Mouse (Mus musculus): ENCODE measurements around the gene Dnm1l.
"Not testable (repeated sequence)": the region's sequence is repeated elsewhere in the genome, so short reads cannot be mapped to it uniquely, and the experiment has no call there.

Gene Dnm1l

DNA sequence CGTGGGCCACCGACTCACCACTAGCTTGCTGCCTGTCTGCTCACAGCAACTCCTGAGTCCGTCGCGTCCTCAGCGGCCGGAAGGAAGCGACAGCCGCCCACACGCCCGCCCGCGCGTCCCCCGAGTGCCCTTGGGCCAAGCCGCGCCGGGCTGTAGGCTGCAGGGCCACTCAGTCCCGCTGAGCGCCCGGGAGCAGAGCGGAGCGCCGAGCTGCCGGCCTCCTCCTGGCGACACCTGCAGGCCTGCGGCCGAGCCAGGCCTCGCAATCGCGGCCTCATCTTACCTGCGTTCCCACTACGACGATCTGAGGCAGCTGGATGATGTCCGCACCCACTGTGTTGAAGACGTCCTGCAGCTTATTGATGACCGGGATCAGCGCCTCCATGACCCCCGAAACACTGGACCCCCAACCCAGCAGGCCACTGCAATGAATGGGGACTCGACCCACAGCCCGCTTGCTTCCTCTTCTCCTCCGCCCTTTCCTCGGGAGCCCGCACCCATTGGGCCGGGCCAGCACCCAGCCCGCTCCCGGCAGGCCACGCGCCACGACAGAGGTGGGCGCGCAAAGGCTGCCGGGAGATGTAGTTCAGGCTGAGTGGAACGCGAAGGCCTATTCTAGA lies at the start of gene Dnm1l:
Gene Dnm1l (minus strand): TSS at position 479 of the 620 bp plus-strand sequence.
- DNase-seq (ENCODE audit: low read depth, low spot score) = peak; percentile 91

DNA sequence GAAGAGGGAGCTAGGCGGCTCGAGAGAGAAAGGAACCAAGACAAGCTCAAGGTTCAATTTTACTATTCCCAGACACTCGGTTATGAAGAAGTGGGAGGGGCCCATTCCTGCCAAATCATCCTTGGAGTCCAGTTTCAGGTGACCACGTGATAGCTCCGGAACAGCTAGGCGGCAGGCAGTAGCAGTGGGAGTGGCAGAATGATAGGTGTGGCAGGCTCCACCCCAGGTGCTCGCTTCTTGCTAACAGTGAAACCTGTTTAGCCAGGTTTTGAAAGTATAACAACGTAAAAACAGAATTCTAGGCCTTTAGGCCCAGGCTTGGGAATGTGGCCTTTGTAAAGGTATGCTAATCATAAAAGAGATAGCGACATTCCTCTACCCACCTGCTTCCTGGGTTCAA lies 8.5 kb upstream of the Dnm1l start:
- not testable (repeated sequence) for DNase-seq (ENCODE audit: low read depth, low spot score)

DNA sequence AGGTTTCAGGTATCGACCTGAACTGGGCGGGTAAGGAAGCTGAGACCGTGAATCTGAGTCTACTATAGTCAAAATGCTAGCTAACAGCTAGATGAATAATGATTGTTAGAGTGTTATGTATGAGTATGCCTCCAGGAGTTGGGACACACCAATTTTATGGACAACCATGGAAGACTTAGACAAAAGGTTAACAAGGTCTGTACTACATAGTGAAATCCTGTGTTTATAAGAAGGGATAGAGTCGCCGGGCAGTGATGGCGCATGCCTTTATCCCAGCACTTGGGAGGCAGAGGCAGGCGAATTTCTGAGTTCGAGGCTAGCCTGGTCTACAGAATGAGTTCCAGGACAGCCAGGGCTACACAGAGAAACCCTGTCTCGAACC lies 333 bp upstream of the Dnm1l start:
- DNase-seq (ENCODE audit: low read depth, low spot score) = not testable (repeated sequence)

DNA sequence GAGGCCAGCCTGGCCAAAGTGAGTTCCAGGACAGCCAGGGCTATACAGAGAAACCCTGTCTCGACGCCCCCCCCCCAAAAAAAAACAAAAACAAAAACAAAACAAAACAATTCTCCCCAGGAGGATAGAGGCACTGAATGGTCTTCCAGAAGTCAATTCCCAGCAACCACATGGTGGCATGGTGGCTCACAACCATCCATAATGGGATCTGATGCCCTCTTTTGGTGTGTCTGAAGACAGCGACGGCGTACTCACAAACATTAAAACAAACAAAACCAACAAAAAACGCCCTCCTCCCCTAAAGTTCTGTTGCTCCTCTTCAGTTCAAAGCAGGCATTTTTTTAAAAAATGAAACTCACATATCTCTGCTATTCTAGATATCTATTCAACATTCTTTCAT lies 851 bp downstream of the Dnm1l start:
- no peak for DNase-seq (ENCODE audit: low read depth, low spot score)

DNA sequence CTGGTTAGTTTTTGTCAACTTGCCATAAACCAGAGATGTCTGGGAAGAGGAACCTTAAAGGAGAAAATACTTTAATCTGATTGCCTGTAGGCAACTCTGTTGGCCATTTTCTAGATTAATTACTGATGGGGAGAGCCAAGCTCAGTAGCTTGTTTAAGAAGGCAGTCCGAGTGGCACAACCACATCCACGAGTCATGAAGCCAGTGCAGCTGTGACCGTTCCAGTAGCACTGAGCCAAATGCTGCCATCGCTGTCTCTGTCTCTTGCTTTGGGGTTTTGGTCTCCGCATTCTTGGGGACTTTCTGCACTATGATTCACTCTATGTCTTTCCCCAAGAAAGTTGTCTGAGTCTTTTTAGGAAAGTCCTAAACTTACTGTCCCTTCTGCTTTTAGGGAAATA lies 12.3 kb downstream of the Dnm1l start:
- no peak for DNase-seq (ENCODE audit: low read depth, low spot score)

DNA sequence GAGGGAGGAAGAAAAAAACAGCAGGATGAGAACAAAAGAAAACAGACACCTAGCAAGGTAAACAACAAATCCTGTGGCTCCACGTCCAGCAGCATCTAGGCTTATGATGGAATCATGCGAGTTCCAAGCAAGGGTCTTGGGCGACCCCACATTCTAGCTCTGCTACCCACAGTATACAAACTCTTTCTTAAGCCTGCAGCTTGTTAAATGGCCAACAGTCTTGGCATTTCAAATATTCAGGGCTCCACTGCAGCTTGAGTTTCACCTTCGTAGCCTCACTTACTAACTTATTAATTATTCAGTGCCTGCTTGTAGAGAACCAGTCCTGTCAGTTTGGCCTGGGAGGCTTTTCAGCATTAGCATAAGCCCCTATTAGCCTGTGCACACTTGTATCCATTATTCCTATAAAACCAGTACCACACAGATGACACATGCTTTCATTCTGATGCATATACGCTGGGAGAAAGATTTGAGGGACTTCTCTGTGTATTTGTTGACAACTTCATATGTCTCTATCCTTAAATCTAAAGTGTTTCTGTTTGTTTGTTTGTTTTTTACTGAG lies 32.9 kb downstream of the Dnm1l start:
- DNase-seq (ENCODE audit: low read depth, low spot score) = no peak

DNA sequence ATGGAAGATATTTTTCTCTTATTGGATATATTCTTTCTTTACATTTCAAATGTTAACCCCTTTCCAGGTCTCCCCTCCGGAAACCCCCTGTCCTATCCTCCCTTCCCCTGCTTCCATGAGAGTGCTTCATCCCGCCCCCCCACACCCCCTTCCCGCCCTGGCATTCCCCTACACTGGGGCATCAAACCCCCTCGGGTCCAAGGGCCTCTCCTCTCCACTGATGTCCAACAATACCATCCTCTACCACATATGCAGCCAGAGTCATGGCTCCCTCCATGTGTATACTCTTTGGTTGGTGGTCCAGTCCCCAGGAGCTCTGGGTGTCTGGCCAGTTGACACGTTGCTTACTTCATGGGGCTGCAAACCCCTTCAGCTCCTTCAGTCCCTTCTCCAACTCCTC lies 47.4 kb downstream of the Dnm1l start:
- DNase-seq (ENCODE audit: low read depth, low spot score) = no peak

DNA sequence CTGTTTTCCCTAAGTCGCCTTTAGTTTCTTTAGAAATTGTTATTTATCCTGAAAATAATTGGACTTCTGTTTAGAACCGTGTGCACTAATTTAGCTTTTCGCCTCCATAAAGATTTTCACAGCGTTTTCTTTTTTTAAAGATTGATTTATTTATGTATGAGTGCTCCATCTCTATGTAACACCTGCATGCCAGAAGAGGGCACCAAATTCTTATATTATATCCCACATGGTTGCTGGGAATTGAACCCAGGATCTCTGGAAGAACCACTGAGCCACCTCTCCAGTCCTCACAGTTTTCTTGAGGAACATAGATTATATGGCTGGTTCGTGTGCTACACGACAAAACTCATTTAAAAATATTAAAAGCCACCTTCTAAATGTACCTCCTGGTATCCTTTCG lies 54.9 kb downstream of the Dnm1l start:
- peak; percentile 7 for DNase-seq (ENCODE audit: low read depth, low spot score)

DNA sequence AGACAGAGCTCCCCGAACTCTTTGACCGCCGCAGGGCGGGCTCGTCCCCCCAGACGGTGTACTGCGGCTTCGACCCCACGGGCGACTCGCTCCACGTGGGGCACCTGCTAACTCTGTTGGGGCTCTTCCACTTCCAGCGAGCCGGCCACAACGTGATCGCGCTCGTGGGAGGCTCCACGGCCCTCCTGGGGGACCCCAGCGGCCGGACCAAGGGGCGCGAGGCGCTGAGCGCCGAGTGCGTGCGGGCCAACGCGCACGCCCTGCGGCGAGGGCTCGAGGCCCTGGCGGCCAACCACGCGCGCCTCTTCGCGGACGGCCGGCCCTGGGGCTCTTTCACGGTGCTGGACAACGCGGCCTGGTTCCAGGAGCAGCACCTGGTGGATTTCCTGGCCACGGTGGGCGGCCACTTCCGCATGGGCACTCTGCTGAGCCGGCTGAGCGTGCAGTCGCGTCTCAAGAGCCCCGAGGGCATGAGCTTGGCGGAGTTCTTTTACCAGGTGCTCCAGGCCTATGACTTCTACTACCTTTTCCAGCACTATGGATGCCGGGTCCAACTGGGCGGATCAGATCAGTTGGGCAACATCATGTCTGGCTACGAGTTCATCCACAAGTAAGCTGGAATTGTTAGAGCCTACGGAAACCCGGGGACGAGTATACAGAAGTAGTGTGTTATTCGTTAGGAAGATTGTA lies 55.5 kb downstream of the Dnm1l start:
- DNase-seq (ENCODE audit: low read depth, low spot score) = peak; percentile 37

DNA sequence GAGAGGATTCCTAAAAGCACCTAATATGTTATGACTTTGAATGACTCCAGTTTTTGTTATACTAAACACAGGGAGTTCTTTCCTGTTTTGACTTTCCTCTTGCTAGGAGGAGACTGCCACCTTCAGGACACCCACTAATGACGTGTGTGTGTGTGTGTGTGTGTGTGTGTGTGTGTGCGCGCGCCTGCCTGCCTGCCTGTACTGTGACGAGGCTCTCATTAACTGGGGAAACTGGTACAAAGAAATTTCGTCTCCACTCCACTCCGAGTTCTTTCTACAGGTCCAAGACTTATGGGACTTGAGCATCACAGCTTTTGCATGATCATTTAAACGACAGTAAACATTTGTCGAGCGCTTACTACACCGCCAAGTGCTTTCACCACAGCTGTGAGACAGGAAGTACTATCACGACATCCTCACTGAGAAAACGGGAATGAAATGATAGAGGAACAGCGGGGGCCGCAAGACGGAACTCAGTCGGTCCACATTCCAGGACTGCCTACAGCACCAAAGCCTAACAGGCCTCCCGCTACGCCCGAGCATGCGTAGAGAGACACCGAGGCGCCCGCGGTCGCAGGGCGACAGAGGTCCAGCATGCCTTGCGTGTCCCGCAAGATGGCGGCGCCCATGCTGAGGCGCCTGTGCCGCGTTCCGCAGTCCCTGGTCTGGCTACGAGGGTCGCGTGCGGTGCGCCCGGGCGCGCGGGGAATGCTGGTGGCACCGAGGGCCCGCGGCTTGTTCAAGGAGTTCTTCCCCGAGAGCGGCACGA lies 56.2 kb downstream of the Dnm1l start, which contains the start of gene Yars2:
Gene Yars2 (plus strand): TSS at position 597 of the 769 bp plus-strand sequence.
- peak; percentile 95 for DNase-seq (ENCODE audit: low read depth, low spot score)

DNA sequence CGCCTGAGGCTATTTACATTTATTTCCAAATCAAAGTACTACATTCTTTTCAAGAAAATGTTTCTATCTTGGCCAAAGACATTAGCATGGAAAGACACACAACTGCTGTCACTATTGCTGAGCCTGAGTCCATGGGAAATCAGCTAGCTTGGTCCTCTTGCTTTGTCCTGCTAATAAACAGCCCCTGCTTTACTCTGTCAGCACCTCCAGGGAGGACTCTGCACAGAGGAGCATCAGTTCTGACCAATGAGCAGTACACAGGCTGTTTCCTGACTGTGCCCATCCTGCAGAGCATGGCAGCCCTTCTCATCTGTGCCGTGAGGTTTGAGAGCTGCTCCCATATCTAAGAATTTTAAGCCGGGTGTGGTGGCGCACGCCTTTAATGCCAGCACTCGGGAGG lies 85.0 kb downstream of the Dnm1l start:
- no peak for DNase-seq (ENCODE audit: low read depth, low spot score)

DNA sequence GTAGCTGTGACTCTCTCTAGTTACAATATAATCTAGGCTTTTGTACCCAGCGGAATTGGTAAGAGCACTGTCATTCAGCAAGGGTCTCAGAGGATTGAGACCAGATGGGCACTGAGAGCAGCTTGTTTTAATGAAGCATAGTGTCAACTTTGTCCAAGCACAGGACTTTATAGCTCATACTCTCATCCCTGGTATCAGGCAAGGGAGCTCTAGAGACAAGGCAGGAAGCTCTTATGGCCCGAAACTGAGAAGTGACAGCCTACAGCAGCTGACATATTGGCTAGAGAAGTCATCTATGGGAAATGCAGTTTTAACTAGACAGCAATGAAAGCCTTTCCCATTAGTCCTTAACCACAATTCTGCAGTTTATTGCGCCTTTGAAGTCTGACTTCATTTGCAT lies 85.8 kb downstream of the Dnm1l start:
- DNase-seq (ENCODE audit: low read depth, low spot score) = no peak

DNA sequence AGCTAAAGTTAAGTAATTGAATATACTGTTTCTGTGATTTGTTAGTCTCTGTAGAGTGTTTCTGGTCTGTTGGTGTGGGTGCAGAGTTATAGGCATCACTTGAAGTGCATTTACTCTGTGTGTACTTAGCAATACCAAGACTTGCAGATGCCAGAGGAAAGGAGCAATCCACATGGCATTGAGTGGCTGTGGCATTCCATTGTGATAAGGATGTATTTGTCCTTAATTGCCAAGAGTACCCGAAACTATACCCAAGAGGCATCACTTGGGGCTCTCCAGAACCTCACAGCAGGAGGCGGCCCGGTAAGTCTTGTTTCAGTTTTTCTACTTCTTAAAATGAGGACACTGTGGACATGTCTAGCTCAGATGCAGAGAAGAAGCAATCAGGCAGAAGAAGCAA lies 96.3 kb downstream of the Dnm1l start:
- DNase-seq (ENCODE audit: low read depth, low spot score) = no peak
